Mouse (Mus musculus) megakaryocyte, embryonic 14.5 days (primary cell): ENCODE results near the gene Klk11. TPM values are rescaled to one million over a fixed set of nuclear protein-coding genes. Genes with fewer than 3 reads are reported as not detected.

ENCODE experiments used
- H3K27me3 ChIP-seq: replicated peaks from 2 replicates; pipeline ENCODE3; 2012; ENCODE audit warnings: inconsistent platforms
- H3K36me3 ChIP-seq: replicated peaks from 2 replicates; pipeline ENCODE3; 2012; ENCODE audit warnings: low read length, inconsistent platforms, mixed read lengths
- H3K4me1 ChIP-seq: 2 replicates; pipeline ENCODE4 v1.6.1; 2012; ENCODE audit warnings: inconsistent platforms
- H3K4me3 ChIP-seq: replicated peaks from 2 replicates; pipeline ENCODE3; 2012; ENCODE audit warnings: moderate library complexity, mild to moderate bottlenecking, inconsistent platforms
- H3K9me3 ChIP-seq: 2 replicates; pipeline ENCODE4 v1.6.1; 2012; ENCODE audit warnings: inconsistent platforms
- FLI1 ChIP-seq: IDR thresholded peaks from 2 replicates; pipeline ENCODE4 v1.6.1; 2012; ENCODE audit warnings: low read length, inconsistent platforms, mixed read lengths
- GATA1 ChIP-seq: IDR thresholded peaks from 3 replicates; pipeline ENCODE4 v1.6.1; 2012; ENCODE audit warnings: mixed read lengths, low read length, inconsistent platforms, borderline replicate concordance
- polyA plus RNA-seq: library from polyadenylated mRNA; stranded (reverse); fragments of >175 nt; gene quantifications from 2 replicates; pipeline ENCODE4 v1.2.3, GENCODE M21; 2012; ENCODE audit warnings: low replicate concordance; ENCODE audit not compliant: insufficient read depth

Gene Klk11
- polyA plus RNA-seq, 1 experiment = not detected

- H3K4me3 ChIP-seq = no peak overlapping the region
- no peaks in the 10 kb centered on the region for H3K36me3 ChIP-seq
- H3K4me1 ChIP-seq = no peaks in the 10 kb centered on the region
- peaks cover 10% of the 10 kb centered on the region for H3K27me3 ChIP-seq
- TF ChIP-seq FLI1 = no peak
- no peak for TF ChIP-seq GATA1
- no peaks in the 10 kb centered on the region for H3K9me3 ChIP-seq
These were observed 1.1 kb downstream of the Klk11 start for GRCm38 (mm10) chr7:43775311-43776057.

- TF ChIP-seq FLI1 (no peak), GATA1 (no peak)
- H3K9me3 ChIP-seq = no peaks in the 10 kb centered on the region
- H3K4me1 ChIP-seq = peaks cover under 1% of the 10 kb centered on the region; the same call in 1 of the 2 replicates
- peaks cover 16% of the 10 kb centered on the region for H3K27me3 ChIP-seq
- no peaks in the 10 kb centered on the region for H3K36me3 ChIP-seq
- no peak overlapping the region for H3K4me3 ChIP-seq
These were observed 2.1 kb downstream of the Klk11 start for GRCm38 (mm10) chr7:43776506-43776905.

- H3K9me3 ChIP-seq = no peaks in the 10 kb centered on the region
- peaks cover 21% of the 10 kb centered on the region for H3K27me3 ChIP-seq
- no peaks in the 10 kb centered on the region for H3K36me3 ChIP-seq
- H3K4me1 ChIP-seq = peaks cover 10% of the 10 kb centered on the region
- TF ChIP-seq FLI1 = no peak
- H3K4me3 ChIP-seq = no peak overlapping the region
These were observed 3.0 kb downstream of the Klk11 start for GRCm38 (mm10) chr7:43777423-43777822.

GRCm38 (mm10) chr7:43778176-43778970 is 4.0 kb downstream of the Klk11 start:
- Histone ChIP-seq H3K27me3 (peaks cover 30% of the 10 kb centered on the region), H3K4me1 (peaks cover 20% of the 10 kb centered on the region), H3K9me3 (no peaks in the 10 kb centered on the region), H3K36me3 (no peaks in the 10 kb centered on the region), H3K4me3 (peak overlapping the region; percentile 18)
- TF ChIP-seq FLI1 = no peak
- no peak for TF ChIP-seq GATA1

- Histone ChIP-seq H3K4me1 (peaks cover 21% of the 10 kb centered on the region), H3K36me3 (no peaks in the 10 kb centered on the region), H3K27me3 (peaks cover 44% of the 10 kb centered on the region), H3K4me3 (no peak overlapping the region), H3K9me3 (no peaks in the 10 kb centered on the region)
- TF ChIP-seq FLI1 (no peak), GATA1 (no peak)
These were observed 5.8 kb downstream of the Klk11 start for GRCm38 (mm10) chr7:43780241-43780640.

- TF ChIP-seq GATA1 (no peak), FLI1 (no peak)
- Histone ChIP-seq H3K9me3 (no peaks in the 10 kb centered on the region), H3K4me3 (peak within 1 kb of the TSS; percentile 81)
These were observed 6.3 kb downstream of the Klk11 start, which contains the start of gene Klk10 for GRCm38 (mm10) chr7:43780746-43781145. TSS of gene Klk10 (plus strand) at chr7:43781035.

GRCm38 (mm10) chr7:43781541-43781940 is 7.1 kb downstream of the Klk11 start:
- peaks cover 48% of the 10 kb centered on the region for H3K27me3 ChIP-seq
- H3K9me3 ChIP-seq = peaks cover 2% of the 10 kb centered on the region; the same call in 1 of the 2 replicates
- H3K36me3 ChIP-seq = no peaks in the 10 kb centered on the region
- H3K4me3 ChIP-seq = peak overlapping the region; percentile 81
- peaks cover 21% of the 10 kb centered on the region for H3K4me1 ChIP-seq
- TF ChIP-seq GATA1 = no peak
- TF ChIP-seq FLI1 = no peak

More at GRCm38 (mm10) chr7:43780746-43781145, 6.3 kb downstream of the Klk11 start, which contains the start of gene Klk10:
- Histone ChIP-seq H3K4me1 (peaks cover 21% of the 10 kb centered on the region), H3K27me3 (peaks cover 44% of the 10 kb centered on the region), H3K36me3 (no peaks in the 10 kb centered on the region)

GRCm38 (mm10) chr7:43782275-43783265 is 8.2 kb downstream of the Klk11 start:
- TF ChIP-seq FLI1 = no peak
- no peak for TF ChIP-seq GATA1
- Histone ChIP-seq H3K4me3 (peak overlapping the region; percentile 89), H3K9me3 (peaks cover 7% of the 10 kb centered on the region), H3K27me3 (peaks cover 46% of the 10 kb centered on the region), H3K4me1 (peaks cover 21% of the 10 kb centered on the region), H3K36me3 (no peaks in the 10 kb centered on the region)

GRCm38 (mm10) chr7:43785286-43785685 is 10.9 kb downstream of the Klk11 start:
- Histone ChIP-seq H3K36me3 (no peaks in the 10 kb centered on the region), H3K27me3 (peaks cover 39% of the 10 kb centered on the region), H3K9me3 (peaks cover 7% of the 10 kb centered on the region), H3K4me3 (no peak overlapping the region), H3K4me1 (peaks cover 21% of the 10 kb centered on the region)
- no peak for TF ChIP-seq FLI1
- TF ChIP-seq GATA1 = no peak
